Mouse (Mus musculus) embryonic stem cell, embryonic (primary cell): ENCODE measurements around the gene Hoxa3.

Experiments
- CTCF ChIA-PET, 4 experiments: fragments of 300-600 bp in 2 of 4; fragments of 350-600 bp in 2 of 4; sonication (Branson Sonifier 250); formaldehyde crosslinking; loops; one replicate each; lab custom pipeline; 2022; ENCODE audit warnings: inconsistent platforms in 2 of 4; lab: Charles Lee
- POLR2A ChIA-PET, 4 experiments: fragments of 300-600 bp in 2 of 4; fragments of 350-600 bp in 2 of 4; sonication (Branson Sonifier 250); formaldehyde crosslinking; loops; one replicate each; lab custom pipeline; 2022; ENCODE audit warnings: antibody characterized with exemption in 4 of 4, inconsistent platforms in 1 of 4; lab: Charles Lee

Gene Hoxa3

GRCm38 (mm10) chr6:52213119-52213986, at the start of gene Hoxa3, which contains the start of gene Gm28308:
Gene Hoxa3, minus strand, starts transcription at chr6:52213336.
Gene Gm28308, minus strand, starts transcription at chr6:52213339.
- ChIA-PET CTCF (interaction anchor here (0.8 to 1.9 kb wide), 4 partner anchors 8 to 27 kb away, joined by 3 to 10 read pairs (median 4); partner anchors contain the start of genes Hoxa7 (in 3 of the 4) and Hoxa10 (in 1 of the 4)), POLR2A (interaction anchor here in 3 of 4 experiments (0.5 to 2.1 kb wide), 10 partner anchors 9 to 558 kb away, joined by 3 to 7 read pairs (median 4); partner anchors contain the start of genes 5730596B20Rik (in 1 of the 3) and Hoxa5 (in 1 of the 3))

GRCm38 (mm10) chr6:52262463-52263320, 49.6 kb upstream of the Hoxa3 start:
- CTCF ChIA-PET, result interaction anchor here in 2 of 4 experiments (1.0 to 1.7 kb wide), 3 partner anchors 22 to 662 kb away, joined by 3 to 5 read pairs (median 3); partner anchors contain the start of gene Hoxa10 (in 1 of the 2)

GRCm38 (mm10) chr6:52261751-52262462, 48.8 kb upstream of the Hoxa3 start:
- CTCF ChIA-PET, result interaction anchor here (0.5 to 2.5 kb wide), 8 partner anchors 21 to 747 kb away, joined by 3 to 9 read pairs (median 4); partner anchors contain the start of gene Hoxa10 (in 4 of the 4)
- POLR2A ChIA-PET, result interaction anchor here (0.6 to 1.3 kb wide), 6 partner anchors 12 to 52 kb away, joined by 3 to 6 read pairs (median 3); partner anchors contain the start of gene Hoxa10 (in 1 of the 4)

More at GRCm38 (mm10) chr6:52262463-52263320, 49.6 kb upstream of the Hoxa3 start:
- POLR2A ChIA-PET, result interaction anchor here in 2 of 4 experiments (1.1 to 1.4 kb wide), 2 partner anchors 11 to 30 kb away, joined by 3 to 4 read pairs; no protein-coding TSS in a partner anchor

- CTCF ChIA-PET, result interaction anchor here (0.6 to 4.8 kb wide), 14 partner anchors 14 to 865 kb away, joined by 3 to 45 read pairs (median 4); partner anchors contain the start of gene Hoxa10 (in 3 of the 4)
- POLR2A ChIA-PET, result interaction anchor here (0.5 to 1.8 kb wide), 12 partner anchors 16 to 578 kb away, joined by 3 to 8 read pairs (median 4); partner anchors contain the start of genes Hoxa10 (in 1 of the 4), Hoxa11 (in 1 of the 4) and Tax1bp1 (in 1 of the 4)
Measured at GRCm38 (mm10) chr6:52260654-52261575, 47.8 kb upstream of the Hoxa3 start, which contains the start of gene Hoxa13. Gene Hoxa13, minus strand, starts transcription at chr6:52260880.

- POLR2A ChIA-PET, result interaction anchor here in 3 of 4 experiments (0.6 to 1.8 kb wide), 17 partner anchors 9 to 579 kb away, joined by 3 to 9 read pairs (median 4); partner anchors contain the start of genes Hoxa11 (in 2 of the 3) and Tax1bp1 (in 1 of the 3)
- CTCF ChIA-PET, result interaction anchor here (0.6 to 4.8 kb wide), 17 partner anchors 11 to 728 kb away, joined by 3 to 45 read pairs (median 3); partner anchors contain the start of genes Hoxa10 (in 3 of the 4) and Hoxa7 (in 1 of the 4)
Measured at GRCm38 (mm10) chr6:52259811-52260261, 46.7 kb upstream of the Hoxa3 start.

- POLR2A ChIA-PET, result interaction anchor here in 3 of 4 experiments (0.6 to 1.8 kb wide), 20 partner anchors 8 to 580 kb away, joined by 3 to 9 read pairs (median 4); partner anchors contain the start of genes Hoxa11 (in 2 of the 3) and Tax1bp1 (in 1 of the 3)
- CTCF ChIA-PET, result interaction anchor here in 3 of 4 experiments (0.6 to 4.8 kb wide), 18 partner anchors 9 to 728 kb away, joined by 3 to 45 read pairs (median 3); partner anchors contain the start of genes Hoxa10 (in 2 of the 3) and Hoxa7 (in 1 of the 3)
Measured at GRCm38 (mm10) chr6:52259081-52259790, 46.1 kb upstream of the Hoxa3 start.

- CTCF ChIA-PET, result interaction anchor here (0.6 to 4.8 kb wide), 70 partner anchors 9 to 986 kb away, joined by 3 to 45 read pairs (median 4); partner anchors contain the start of genes Hoxa10 (in 3 of the 4), Evx1 (in 1 of the 4) and Hoxa11 (in 1 of the 4)
- POLR2A ChIA-PET, result interaction anchor here in 2 of 4 experiments (0.9 to 1.3 kb wide), 4 partner anchors 56 to 582 kb away, joined by 3 to 5 read pairs (median 3); partner anchors contain the start of gene Evx1 (in 1 of the 2)
Measured at GRCm38 (mm10) chr6:52256956-52257355, 43.8 kb upstream of the Hoxa3 start.

GRCm38 (mm10) chr6:52253511-52254500, 40.7 kb upstream of the Hoxa3 start:
- POLR2A ChIA-PET, result interaction anchor here in 2 of 4 experiments (0.6 to 0.9 kb wide), 2 partner anchors 11 to 91 kb away, joined by 3 to 4 read pairs; no protein-coding TSS in a partner anchor
- CTCF ChIA-PET, result interaction anchor here in 3 of 4 experiments (0.6 to 1.9 kb wide), 4 partner anchors 13 to 718 kb away, joined by 3 to 5 read pairs (median 4); partner anchors contain the start of gene Hoxa10 (in 1 of the 3)

- ChIA-PET POLR2A (interaction anchor here in 1 of 4 experiments (2.3 kb wide), 1 partner anchor 10 kb away, joined by 8 read pairs; no protein-coding TSS in a partner anchor), CTCF (interaction anchor here in 2 of 4 experiments (1.4 to 3.6 kb wide), 4 partner anchors 12 to 719 kb away, joined by 3 to 14 read pairs (median 4); partner anchors contain the start of gene Hoxa10 (in 2 of the 2))
Measured at GRCm38 (mm10) chr6:52252775-52253376, 39.7 kb upstream of the Hoxa3 start.

- POLR2A ChIA-PET, result interaction anchor here in 2 of 4 experiments (0.7 to 2.3 kb wide), 5 partner anchors 7 to 508 kb away, joined by 3 to 9 read pairs (median 6); no protein-coding TSS in a partner anchor
- CTCF ChIA-PET, result interaction anchor here (0.6 to 3.6 kb wide), 9 partner anchors 10 to 1677 kb away, joined by 3 to 14 read pairs (median 3); partner anchors contain the start of gene Hoxa10 (in 2 of the 4)
Measured at GRCm38 (mm10) chr6:52252016-52252774, 39.1 kb upstream of the Hoxa3 start.

- POLR2A ChIA-PET, result interaction anchor here in 2 of 4 experiments (0.6 to 2.3 kb wide), 6 partner anchors 8 to 509 kb away, joined by 3 to 9 read pairs (median 6); no protein-coding TSS in a partner anchor
- CTCF ChIA-PET, result interaction anchor here (0.6 to 3.6 kb wide), 7 partner anchors 10 to 1678 kb away, joined by 3 to 14 read pairs (median 3); partner anchors contain the start of gene Hoxa10 (in 2 of the 4)
Measured at GRCm38 (mm10) chr6:52251177-52251879, 38.2 kb upstream of the Hoxa3 start.
